Mouse (Mus musculus): ENCODE data around the gene Abhd16b. TPM values are rescaled to one million over a fixed set of nuclear protein-coding genes. Genes with fewer than 3 reads are reported as not detected.
A peak's percentile ranks its signal among the peaks of the same experiment; 100 is the strongest.
"Not testable (repeated sequence)": the region's sequence is repeated elsewhere in the genome, so short reads cannot be mapped to it uniquely, and the experiment has no call there.

Gene Abhd16b
- polyA plus RNA-seq, 1 experiment from 2014 or later, result 0.08 TPM

DNA sequence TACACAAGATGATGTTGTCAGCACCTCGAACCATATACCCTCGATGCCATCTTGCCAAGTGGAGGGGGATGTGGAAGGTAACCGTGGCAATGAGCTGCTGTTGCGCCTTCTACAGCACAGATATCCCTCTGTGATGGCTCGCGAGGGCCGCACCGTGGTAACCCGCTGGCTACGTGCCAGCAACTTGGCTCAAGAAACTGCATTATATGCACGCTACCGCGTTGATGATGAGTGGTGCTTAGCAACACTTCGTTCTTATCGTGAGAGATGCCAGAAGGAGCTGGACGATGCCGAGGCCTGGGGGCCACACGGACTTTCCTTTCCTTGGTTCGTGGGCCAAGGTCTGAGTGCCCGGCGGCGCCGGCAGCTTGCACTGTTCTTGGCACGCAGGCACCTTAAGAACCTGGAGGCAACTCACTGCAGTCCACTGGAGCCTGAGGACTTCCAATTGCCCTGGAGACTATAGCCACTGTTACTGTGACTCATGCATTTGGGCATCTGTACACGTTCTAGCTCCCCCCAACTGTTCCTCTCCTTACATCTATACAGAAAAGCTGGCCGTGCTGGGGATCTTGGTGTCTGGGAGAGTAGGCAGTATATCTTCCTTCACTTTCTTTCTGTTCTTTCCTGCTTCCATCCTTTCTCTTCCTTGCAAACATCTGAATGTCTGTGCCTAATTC is 1.4 kb downstream of the Abhd16b start:
- 85% methylated on average over 26 of the region's 26 CpGs for WGBS
- H3K27me3 ChIP-seq (ENCODE audit: insufficient read depth, poor library complexity, severe bottlenecking), result no peaks in the 10 kb centered on the region
- no peaks in the 10 kb centered on the region for H3K9me3 ChIP-seq
- no peak for DNase-seq (ENCODE audit: low spot score)
- peaks cover 4% of the 10 kb centered on the region for H3K36me3 ChIP-seq
- H3K4me1 ChIP-seq (replicated peaks), result peaks cover 19% of the 10 kb centered on the region
- H3K27ac ChIP-seq, result no peak overlapping the region
- H3K4me3 ChIP-seq, result no peak overlapping the region

GRCm38 (mm10) chr2:181495845-181496244 is 2.8 kb downstream of the Abhd16b start:
- 64% methylated on average over 8 of the region's 8 CpGs for WGBS
- DNase-seq (ENCODE audit: low spot score); H3K27me3 ChIP-seq (ENCODE audit: insufficient read depth, poor library complexity, severe bottlenecking); H3K9me3 ChIP-seq; H3K4me3 ChIP-seq; H3K27ac ChIP-seq: not testable (repeated sequence)
- Histone ChIP-seq H3K4me1 (replicated peaks) (peaks cover 19% of the 10 kb centered on the region), H3K36me3 (peaks cover 18% of the 10 kb centered on the region)

DNA sequence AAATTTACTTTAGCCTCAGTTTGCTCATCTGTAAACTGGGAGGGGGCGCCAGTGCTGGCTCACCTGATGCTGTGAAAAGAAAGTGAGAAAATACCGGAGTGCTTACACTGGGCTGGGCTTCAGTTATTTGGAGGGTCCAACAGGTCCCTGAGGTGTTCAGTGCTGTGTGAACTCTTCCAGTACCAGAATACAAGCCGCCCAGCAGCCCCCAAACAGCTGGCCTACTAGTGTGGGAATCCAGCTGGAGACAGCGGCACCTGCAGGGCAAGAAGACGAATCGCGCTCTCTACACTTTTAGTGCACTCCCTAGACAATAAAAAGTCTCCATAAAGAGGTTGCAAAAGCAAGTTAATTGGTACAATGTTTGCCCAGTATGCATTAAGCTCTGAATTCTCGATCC is 3.3 kb downstream of the Abhd16b start:
- H3K4me1 ChIP-seq (replicated peaks), result peaks cover 19% of the 10 kb centered on the region
- peak overlapping the region; percentile 96 for H3K4me3 ChIP-seq
- H3K27ac ChIP-seq, result peak overlapping the region; percentile 93
- WGBS, result 17% methylated on average over 8 of the region's 8 CpGs
- H3K27me3 ChIP-seq (ENCODE audit: insufficient read depth, poor library complexity, severe bottlenecking), result no peaks in the 10 kb centered on the region
- DNase-seq (ENCODE audit: low spot score), result peak; percentile 57
- H3K36me3 ChIP-seq, result peaks cover 22% of the 10 kb centered on the region
- no peaks in the 10 kb centered on the region for H3K9me3 ChIP-seq

- DNase-seq (ENCODE audit: low spot score), result peak; percentile 94
- Histone ChIP-seq H3K36me3 (peaks cover 29% of the 10 kb centered on the region), H3K27me3 (ENCODE audit: insufficient read depth, poor library complexity, severe bottlenecking) (no peaks in the 10 kb centered on the region), H3K4me1 (replicated peaks) (peaks cover 19% of the 10 kb centered on the region), H3K27ac (peak within 1 kb of the TSS; percentile 93), H3K9me3 (no peaks in the 10 kb centered on the region), H3K4me3 (peak within 1 kb of the TSS; percentile 96)
- WGBS, result under 1% methylated on average over 46 of the region's 46 CpGs
These were observed 4.0 kb downstream of the Abhd16b start, which contains the start of gene Tpd52l2 for GRCm38 (mm10) chr2:181496831-181497547. Gene Tpd52l2, plus strand, starts transcription at chr2:181497142.

DNA sequence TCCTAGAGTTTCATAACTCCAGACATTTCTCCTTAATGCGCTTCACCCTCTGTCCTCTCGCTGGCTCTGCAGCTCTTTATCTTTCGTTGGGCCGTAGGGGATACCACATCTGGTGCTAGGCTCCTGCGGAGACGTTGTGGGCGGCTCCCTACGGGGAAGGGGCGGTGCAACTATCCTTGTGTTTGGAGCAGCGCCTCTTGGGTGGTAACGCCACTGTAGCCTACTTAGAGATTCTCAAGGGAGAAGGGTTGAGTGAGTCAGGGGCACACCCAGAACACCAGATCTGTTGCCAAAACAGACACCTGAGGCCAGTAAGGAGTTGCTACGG is 4.5 kb downstream of the Abhd16b start:
- Histone ChIP-seq H3K27ac (peak overlapping the region; percentile 93), H3K27me3 (ENCODE audit: insufficient read depth, poor library complexity, severe bottlenecking) (no peaks in the 10 kb centered on the region), H3K4me3 (peak overlapping the region; percentile 96), H3K36me3 (peaks cover 35% of the 10 kb centered on the region), H3K9me3 (no peaks in the 10 kb centered on the region), H3K4me1 (replicated peaks) (peaks cover 19% of the 10 kb centered on the region)
- WGBS, result under 1% methylated on average over 12 of the region's 12 CpGs
- no peak for DNase-seq (ENCODE audit: low spot score)

GRCm38 (mm10) chr2:181498644-181499043 is 5.6 kb downstream of the Abhd16b start:
- Histone ChIP-seq H3K9me3 (no peaks in the 10 kb centered on the region), H3K27me3 (ENCODE audit: insufficient read depth, poor library complexity, severe bottlenecking) (no peaks in the 10 kb centered on the region), H3K4me1 (replicated peaks) (peaks cover 19% of the 10 kb centered on the region), H3K4me3 (peak overlapping the region; percentile 96; the same call in 1 of the 2 replicates), H3K36me3 (peaks cover 46% of the 10 kb centered on the region), H3K27ac (no peak overlapping the region)
- no peak for DNase-seq (ENCODE audit: low spot score)
- WGBS, result 81% methylated on average over 4 of the region's 4 CpGs

DNA sequence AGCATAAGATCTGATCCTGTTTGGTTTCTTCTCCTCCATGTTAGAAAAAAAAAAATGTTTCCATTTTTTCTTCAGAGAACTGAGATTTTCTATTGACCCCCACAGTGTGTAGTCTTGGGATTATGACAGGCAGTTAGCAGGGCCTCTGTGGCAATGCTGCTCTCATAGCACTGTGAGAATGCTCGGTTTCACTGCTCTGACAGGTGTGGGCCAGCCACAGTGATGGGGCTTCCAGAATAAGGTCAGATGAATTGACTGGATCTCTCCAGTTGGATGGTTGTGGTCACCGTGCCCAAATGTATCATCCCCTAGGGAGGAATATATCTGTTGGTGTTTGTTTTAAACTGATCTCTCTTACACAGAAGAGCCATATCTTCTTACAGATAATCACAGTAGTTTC is 16.2 kb downstream of the Abhd16b start:
- H3K27ac ChIP-seq, result no peak overlapping the region
- H3K4me1 ChIP-seq (replicated peaks), result no peaks in the 10 kb centered on the region
- WGBS, result 95% methylated on average over 2 of the region's 2 CpGs
- no peak for DNase-seq (ENCODE audit: low spot score)
- H3K27me3 ChIP-seq (ENCODE audit: insufficient read depth, poor library complexity, severe bottlenecking), result no peaks in the 10 kb centered on the region
- no peaks in the 10 kb centered on the region for H3K9me3 ChIP-seq
- H3K4me3 ChIP-seq, result no peak overlapping the region
- peaks cover 100% of the 10 kb centered on the region for H3K36me3 ChIP-seq

- Histone ChIP-seq H3K4me1 (replicated peaks) (no peaks in the 10 kb centered on the region), H3K4me3 (no peak overlapping the region), H3K36me3 (peaks cover 100% of the 10 kb centered on the region), H3K9me3 (no peaks in the 10 kb centered on the region), H3K27ac (no peak overlapping the region), H3K27me3 (ENCODE audit: insufficient read depth, poor library complexity, severe bottlenecking) (no peaks in the 10 kb centered on the region)
- 95% methylated on average over 8 of the region's 8 CpGs for WGBS
- DNase-seq (ENCODE audit: low spot score), result no peak
These were observed 18.2 kb downstream of the Abhd16b start for GRCm38 (mm10) chr2:181511231-181511630.

- Histone ChIP-seq H3K9me3 (no peaks in the 10 kb centered on the region), H3K27me3 (ENCODE audit: insufficient read depth, poor library complexity, severe bottlenecking) (no peaks in the 10 kb centered on the region), H3K4me3 (peak overlapping the region; percentile 76), H3K36me3 (peaks cover 54% of the 10 kb centered on the region), H3K4me1 (replicated peaks) (peaks cover 23% of the 10 kb centered on the region), H3K27ac (peak overlapping the region; percentile 98)
- DNase-seq (ENCODE audit: low spot score), result no peak
- WGBS, result 86% methylated on average over 3 of the region's 3 CpGs
These were observed 26.2 kb downstream of the Abhd16b start for GRCm38 (mm10) chr2:181519201-181519600.

- peak within 1 kb of the TSS; percentile 76 for H3K4me3 ChIP-seq
- H3K36me3 ChIP-seq, result peaks cover 43% of the 10 kb centered on the region
- no peaks in the 10 kb centered on the region for H3K27me3 ChIP-seq (ENCODE audit: insufficient read depth, poor library complexity, severe bottlenecking)
- peak within 1 kb of the TSS; percentile 98 for H3K27ac ChIP-seq
- DNase-seq (ENCODE audit: low spot score), result peak; percentile 97
- under 1% methylated on average over 74 of the region's 74 CpGs for WGBS
- H3K4me1 ChIP-seq (replicated peaks), result peaks cover 23% of the 10 kb centered on the region
- H3K9me3 ChIP-seq, result no peaks in the 10 kb centered on the region
These were observed 27.3 kb downstream of the Abhd16b start, which contains the start of gene Dnajc5 for GRCm38 (mm10) chr2:181520118-181520935. Gene Dnajc5, plus strand, starts transcription at chr2:181520485.

DNA sequence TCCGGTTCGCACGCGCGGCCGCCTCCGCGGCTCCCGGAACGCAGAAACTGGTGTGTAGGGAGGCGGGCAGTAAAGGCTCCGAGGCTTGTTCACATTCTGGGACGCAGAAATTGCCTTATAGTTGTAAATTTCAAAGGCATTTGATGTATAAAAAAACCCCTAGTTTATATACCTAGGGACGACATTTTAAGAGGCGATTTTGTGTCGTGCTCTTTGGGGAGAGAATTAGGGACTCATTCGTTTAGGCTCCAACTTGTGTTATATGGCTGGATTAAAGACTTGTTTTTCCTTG is 27.9 kb downstream of the Abhd16b start:
- Histone ChIP-seq H3K27ac (peak overlapping the region; percentile 98), H3K4me3 (peak overlapping the region; percentile 76), H3K4me1 (replicated peaks) (peaks cover 23% of the 10 kb centered on the region), H3K9me3 (no peaks in the 10 kb centered on the region), H3K27me3 (ENCODE audit: insufficient read depth, poor library complexity, severe bottlenecking) (no peaks in the 10 kb centered on the region), H3K36me3 (peaks cover 42% of the 10 kb centered on the region)
- DNase-seq (ENCODE audit: low spot score), result no peak
- WGBS, result under 1% methylated on average over 17 of the region's 17 CpGs

- 0 out of 2 replicates have a peak overlapping the region, but pooled peaks have one; percentile 62 for H3K27ac ChIP-seq
- peaks cover 41% of the 10 kb centered on the region for H3K36me3 ChIP-seq
- H3K4me3 ChIP-seq, result peak overlapping the region; percentile 76
- DNase-seq (ENCODE audit: low spot score), result no peak
- H3K27me3 ChIP-seq (ENCODE audit: insufficient read depth, poor library complexity, severe bottlenecking), result no peaks in the 10 kb centered on the region
- H3K4me1 ChIP-seq (replicated peaks), result peaks cover 23% of the 10 kb centered on the region
- 68% methylated on average over 10 of the region's 10 CpGs for WGBS
- H3K9me3 ChIP-seq, result no peaks in the 10 kb centered on the region
These were observed 28.5 kb downstream of the Abhd16b start for GRCm38 (mm10) chr2:181521491-181521890.

GRCm38 (mm10) chr2:181522811-181523210 is 29.8 kb downstream of the Abhd16b start:
- H3K4me3 ChIP-seq, result peak overlapping the region; percentile 76; the same call in 1 of the 2 replicates
- no peak overlapping the region for H3K27ac ChIP-seq
- no peaks in the 10 kb centered on the region for H3K9me3 ChIP-seq
- H3K4me1 ChIP-seq (replicated peaks), result peaks cover 23% of the 10 kb centered on the region
- DNase-seq (ENCODE audit: low spot score), result no peak
- 73% methylated on average over 5 of the region's 5 CpGs for WGBS
- H3K36me3 ChIP-seq, result peaks cover 41% of the 10 kb centered on the region
- H3K27me3 ChIP-seq (ENCODE audit: insufficient read depth, poor library complexity, severe bottlenecking), result no peaks in the 10 kb centered on the region
